Comparison of ENCODE assay signal across 18 mouse cellular contexts in genomic region chr14:75855263-75855992, GRCm38 (mm10). TPM values are rescaled to one million over a fixed set of nuclear protein-coding genes. Genes with fewer than 3 reads are reported as not detected.
DNase-seq lines count a peak whose midpoint lies in the region; ATAC-seq and TF ChIP-seq lines count a peak whose summit lies in the region.
"Had no signal": no experiment of that assay in that cellular context is flagged by ENCODE, and none has a peak within 500 bp of the region (broad histone marks: within the 10 kb centered on the region; RNA-seq: fewer than 3 reads in every experiment).

No protein-coding gene starts in this region.

- peaks cover 12% of the 10 kb centered on the region for H3K4me1 ChIP-seq in heart, embryonic 10.5 days
- peaks cover 3% of the 10 kb centered on the region; the same call in 1 of the 2 replicates for H3K4me1 ChIP-seq in heart, embryonic 11.5 days (ENCODE audit: control insufficient read depth, insufficient read depth, low read length)
- H3K4me1 ChIP-seq in limb, embryonic 13.5 days, result no peaks in the 10 kb centered on the region; the same call in 1 of the 2 replicates
- no peaks in the 10 kb centered on the region for H3K4me1 ChIP-seq in lung, adult 2 months (ENCODE audit: control insufficient read depth, insufficient read depth, low read length)
- no peaks in the 10 kb centered on the region for H3K4me1 ChIP-seq in liver, postnatal 0 days (ENCODE audit: insufficient read depth)
- H3K4me1 ChIP-seq: hindbrain, embryonic 12.5 days; liver, embryonic 12.5 days had no signal

- no peak for TF ChIP-seq EP300 in liver, postnatal 0 days (IDR thresholded peaks at IDR 0.05; ENCODE audit: low read depth)

- TF ChIP-seq CTCF in lung, adult 2 months (IDR thresholded peaks at IDR 0.05; ENCODE audit: insufficient read depth, low read length), result no peak
- TF ChIP-seq CTCF in liver, postnatal 0 days (IDR thresholded peaks at IDR 0.05; ENCODE audit: low read depth), result no peak

- H3K4me3 ChIP-seq in heart, embryonic 10.5 days, result no peak overlapping the region
- no peak overlapping the region for H3K4me3 ChIP-seq in heart, embryonic 11.5 days (ENCODE audit: low read depth, low read length)
- H3K4me3 ChIP-seq in limb, embryonic 13.5 days, result no peak overlapping the region
- no peak overlapping the region for H3K4me3 ChIP-seq in lung, adult 2 months (replicated peaks; ENCODE audit: extremely low read depth, low read depth, low read length)
- no peak overlapping the region for H3K4me3 ChIP-seq in liver, postnatal 0 days (ENCODE audit: low read depth, low read length)
- H3K4me3 ChIP-seq: heart, embryonic 15.5 days; hindbrain, embryonic 12.5 days; liver, embryonic 12.5 days; midbrain, embryonic 12.5 days had no signal

- no peak overlapping the region for H3K9ac ChIP-seq in heart, embryonic 11.5 days (ENCODE audit: low read depth, low read length)
- H3K9ac ChIP-seq in limb, embryonic 13.5 days, result no peak overlapping the region
- no peak overlapping the region for H3K9ac ChIP-seq in liver, postnatal 0 days (replicated peaks)
- H3K9ac ChIP-seq: heart, embryonic 15.5 days; hindbrain, embryonic 12.5 days; liver, embryonic 12.5 days; midbrain, embryonic 12.5 days had no signal

- ATAC-seq in heart, embryonic 11.5 days (replicated peaks; ENCODE audit: insufficient number of reproducible peaks, low FRiP score, low TSS enrichment), result no peak
- peak; percentile 62 for ATAC-seq in limb, embryonic 13.5 days (ENCODE audit: low FRiP score, low read depth)
- no peak for ATAC-seq in liver, postnatal 0 days
- ATAC-seq: CD4-positive, CD25-positive, alpha-beta regulatory T cell, adult 4 months; intestine, embryonic 16.5 days; liver, embryonic 12.5 days had no signal

- intact Hi-C loops in left cerebral cortex, postnatal 36 days (cut with DNase I), result no loop called here
- intact Hi-C loops in left cerebral cortex, postnatal 4 days (cut with DNase I), result no loop called here

- H3K4me2 ChIP-seq in heart, embryonic 11.5 days, result no peak overlapping the region
- H3K4me2 ChIP-seq in limb, embryonic 13.5 days (replicated peaks), result no peak overlapping the region
- H3K4me2 ChIP-seq in liver, postnatal 0 days (ENCODE audit: low read depth, low read length), result no peak overlapping the region
- H3K4me2 ChIP-seq: heart, embryonic 15.5 days; hindbrain, embryonic 12.5 days; liver, embryonic 12.5 days; midbrain, embryonic 12.5 days had no signal

- no peaks in the 10 kb centered on the region for H3K27me3 ChIP-seq in heart, embryonic 10.5 days (ENCODE audit: insufficient read depth, poor library complexity, severe bottlenecking)
- H3K27me3 ChIP-seq in heart, embryonic 11.5 days (ENCODE audit: control insufficient read depth, insufficient read depth, low read length), result no peaks in the 10 kb centered on the region
- H3K27me3 ChIP-seq in limb, embryonic 13.5 days, result no peaks in the 10 kb centered on the region
- H3K27me3 ChIP-seq in liver, postnatal 0 days (ENCODE audit: insufficient read depth, low read length), result no peaks in the 10 kb centered on the region
- H3K27me3 ChIP-seq: heart, embryonic 15.5 days; hindbrain, embryonic 12.5 days; liver, embryonic 12.5 days; midbrain, embryonic 12.5 days had no signal

- no peaks in the 10 kb centered on the region for H3K9me3 ChIP-seq in heart, embryonic 10.5 days
- no peaks in the 10 kb centered on the region for H3K9me3 ChIP-seq in heart, embryonic 11.5 days (replicated peaks; ENCODE audit: control insufficient read depth, low read length)
- no peaks in the 10 kb centered on the region; the same call in 1 of the 2 replicates for H3K9me3 ChIP-seq in limb, embryonic 13.5 days
- no peaks in the 10 kb centered on the region for H3K9me3 ChIP-seq in liver, postnatal 0 days (ENCODE audit: low read length)
- H3K9me3 ChIP-seq: heart, embryonic 15.5 days; hindbrain, embryonic 12.5 days; liver, embryonic 12.5 days; midbrain, embryonic 12.5 days had no signal

- TF ChIP-seq POLR2A in lung, adult 2 months (IDR thresholded peaks at IDR 0.05; ENCODE audit: borderline replicate concordance, extremely low read depth, low read depth, low read length), result no peak

- WGBS in heart, embryonic 10.5 days, result 50% methylated on average over 17 of the region's 17 CpGs
- 52% methylated on average over 17 of the region's 17 CpGs for WGBS in heart, embryonic 11.5 days (ENCODE audit: insufficient replicate concordance)
- 28% methylated on average over 17 of the region's 17 CpGs for WGBS in limb, embryonic 13.5 days
- WGBS in lung, adult 2 months, result 63% methylated on average over 17 of the region's 17 CpGs
- 60% methylated on average over 17 of the region's 17 CpGs for WGBS in liver, postnatal 0 days (ENCODE audit: insufficient replicate concordance)

- H3K36me3 ChIP-seq in heart, embryonic 10.5 days, result peaks cover 27% of the 10 kb centered on the region
- H3K36me3 ChIP-seq in heart, embryonic 11.5 days (ENCODE audit: control insufficient read depth, insufficient read depth, low read length), result peaks cover 5% of the 10 kb centered on the region; the same call in 1 of the 2 replicates
- peaks cover 25% of the 10 kb centered on the region for H3K36me3 ChIP-seq in limb, embryonic 13.5 days
- H3K36me3 ChIP-seq in liver, postnatal 0 days (replicated peaks; ENCODE audit: insufficient read depth, low read length), result no peaks in the 10 kb centered on the region; the same call in 1 of the 2 replicates

- no peak for DNase-seq in heart, embryonic 10.5 days (ENCODE audit: low spot score)
- peak; percentile 27 to 41 for DNase-seq in left cerebral cortex, postnatal 36 days (ENCODE audit: low spot score in 2 of 2)
- no peak for DNase-seq in left cerebral cortex, postnatal 4 days
- DNase-seq in R1 (ENCODE audit: low read depth, low spot score), result peak; percentile 82
- no peak for DNase-seq in lung, adult 2 months
- no peak for DNase-seq in liver, postnatal 0 days
- DNase-seq: cerebellum, adult 2 months; lung, postnatal 14 days; thymus, postnatal 25 days had no signal

- peak overlapping the region; percentile 36; the same call in 1 of the 2 replicates for H3K27ac ChIP-seq in heart, embryonic 10.5 days
- H3K27ac ChIP-seq in heart, embryonic 11.5 days (ENCODE audit: low read depth, low read length), result no peak overlapping the region
- no peak overlapping the region for H3K27ac ChIP-seq in limb, embryonic 13.5 days
- H3K27ac ChIP-seq in liver, postnatal 0 days (ENCODE audit: low read depth), result no peak overlapping the region
- H3K27ac ChIP-seq: heart, embryonic 15.5 days; hindbrain, embryonic 12.5 days; liver, embryonic 12.5 days; midbrain, embryonic 12.5 days; stomach, postnatal 0 days had no signal

RNA-seq across cellular contexts. Expression of gene Tpt1, which starts 10.5 kb away (rescaled TPM):
- polyA plus RNA-seq in heart, embryonic 10.5 days (2016; fragmentation: Nextera tagmentation; extraction: Ambion mirVana), result 737 and 812 TPM in 2 replicates
- polyA plus RNA-seq in heart, embryonic 11.5 days (2014; fragmentation: Nextera tagmentation; extraction: Ambion mirVana), result 1,014 and 1,054 TPM in 2 replicates
- total RNA-seq in left cerebral cortex, postnatal 36 days (2021), result 100 to 1,000 TPM; 939 to 945 TPM
- 1,000 to 10,000 TPM; 1,734 to 1,903 TPM for total RNA-seq in left cerebral cortex, postnatal 4 days (2021)
- 1,027 and 1,051 TPM in 2 replicates for polyA plus RNA-seq in limb, embryonic 13.5 days (2015; fragmentation: Nextera tagmentation; extraction: Ambion mirVana)
- 1,159 and 1,652 TPM in 2 replicates for polyA plus RNA-seq in lung, adult 2 months (2012; rRNA removed)
- polyA plus RNA-seq in liver, postnatal 0 days (2015; fragmentation: Nextera tagmentation; extraction: Ambion mirVana), result 874 and 942 TPM in 2 replicates

Comparison
In these comparisons a context has a peak if more than half of its experiments do, and no peak if none do; other contexts are left out.
1. DNase-seq: peak in left cerebral cortex, postnatal 36 days (2 of 2) and R1 (single experiment); none in heart, embryonic 10.5 days (single experiment), left cerebral cortex, postnatal 4 days (single experiment), lung, adult 2 months (single experiment) and liver, postnatal 0 days (single experiment).